Mouse (Mus musculus) G1E-ER4 (cell line): Measurements from ENCODE around the gene Ppp1r1b. TPM values are rescaled to one million over a fixed set of nuclear protein-coding genes. Genes with fewer than 3 reads are reported as not detected.

ENCODE experiments used
- GATA1 ChIP-seq: IDR thresholded peaks from one replicate; pipeline ENCODE4 v1.8.0; 2012; ENCODE audit warnings: low read length, inconsistent platforms
- polyA plus RNA-seq: library from polyadenylated mRNA; stranded (reverse); fragments of >175 nt; gene quantifications from 2 replicates; pipeline ENCODE4 v1.2.3, GENCODE M21; 2012

Gene Ppp1r1b
- polyA plus RNA-seq, 1 experiment: not detected

DNA sequence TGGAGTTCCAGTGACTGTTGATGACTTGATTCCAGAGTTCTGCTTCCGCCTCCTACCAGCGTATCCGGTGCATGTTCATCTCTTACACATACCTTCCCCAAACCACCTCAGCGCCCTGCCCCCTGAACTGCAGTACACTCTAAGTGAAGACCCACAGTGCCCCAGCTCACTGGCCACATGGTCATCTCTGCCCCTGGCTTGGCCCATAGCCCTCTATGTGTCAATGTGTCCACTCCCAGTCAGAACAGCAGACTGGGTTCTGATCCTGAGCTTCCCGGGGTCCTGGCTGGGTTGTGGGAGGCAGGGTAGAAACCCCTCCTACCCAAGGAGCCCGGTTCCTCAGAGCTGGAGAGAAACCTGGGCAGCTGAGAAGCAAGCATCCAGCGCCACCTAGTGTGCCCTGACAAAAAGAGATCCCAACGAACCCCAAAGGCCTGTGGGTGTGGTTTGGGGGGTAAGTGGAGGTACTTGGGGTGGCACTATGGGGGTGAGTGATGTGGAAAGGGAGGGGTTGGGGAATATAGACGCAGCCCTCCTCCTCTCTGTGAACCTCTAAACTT lies 41.1 kb downstream of the Ppp1r1b start:
- no peak for TF ChIP-seq GATA1

DNA sequence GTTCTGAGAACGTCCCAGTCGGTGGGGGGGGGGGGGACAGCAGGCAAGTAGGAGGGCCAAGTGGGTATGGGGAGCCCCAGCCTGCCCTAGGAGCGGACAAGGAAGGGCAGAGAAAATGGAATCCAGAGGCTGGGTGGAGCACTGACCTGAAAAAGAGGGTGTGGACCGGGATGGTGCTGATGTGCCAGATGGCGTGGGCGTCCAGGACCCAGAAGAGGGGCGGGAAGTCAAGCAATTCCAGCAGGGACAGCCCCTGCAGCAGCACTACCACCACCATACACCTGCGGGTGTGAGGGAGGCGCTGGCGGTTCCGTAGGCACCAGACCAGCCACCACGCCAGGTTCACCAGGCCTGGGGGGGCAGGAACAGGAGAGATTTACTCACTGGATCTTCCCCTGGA lies 41.9 kb downstream of the Ppp1r1b start:
- no peak for TF ChIP-seq GATA1

DNA sequence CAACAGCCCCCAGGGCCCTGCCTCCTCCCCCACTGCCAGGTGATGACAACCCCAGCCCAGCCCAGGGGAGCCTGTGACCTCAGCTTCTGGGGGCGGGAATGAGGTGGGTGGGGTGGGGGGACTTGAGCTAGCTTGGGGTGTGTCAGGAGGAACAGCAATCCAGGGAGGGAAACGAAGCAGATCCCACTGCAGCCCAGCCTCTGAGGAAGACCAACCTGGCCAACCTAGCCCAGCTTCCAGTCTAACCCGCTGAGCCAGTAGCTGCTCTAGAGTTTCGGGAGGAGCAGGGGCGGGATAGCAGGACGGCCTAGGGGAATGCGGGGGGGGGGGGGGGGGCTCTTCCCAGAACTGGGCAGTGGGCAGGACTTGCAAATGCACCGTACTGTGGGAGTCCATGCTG lies 43.8 kb downstream of the Ppp1r1b start:
- no peak for TF ChIP-seq GATA1

DNA sequence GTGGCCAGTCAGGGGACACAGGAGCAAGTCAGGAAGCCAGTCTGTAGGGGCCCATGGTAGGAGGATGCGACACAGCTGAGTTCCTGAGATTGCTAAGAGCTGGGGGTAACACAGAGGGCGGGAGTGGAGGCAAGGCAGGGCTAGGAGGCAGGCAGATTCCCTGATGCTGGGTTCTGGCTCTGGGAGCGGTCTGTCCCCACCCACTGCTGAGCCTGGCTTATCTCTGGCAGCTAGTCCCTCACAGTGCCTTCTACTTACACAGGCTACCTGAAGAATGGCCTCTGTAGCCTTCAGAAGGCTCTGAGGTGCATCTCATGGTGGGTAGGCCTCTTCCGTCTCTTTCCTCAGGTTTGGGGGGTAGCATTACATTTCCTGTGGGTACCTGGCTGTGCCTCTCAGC lies 44.4 kb downstream of the Ppp1r1b start:
- no peak for TF ChIP-seq GATA1

DNA sequence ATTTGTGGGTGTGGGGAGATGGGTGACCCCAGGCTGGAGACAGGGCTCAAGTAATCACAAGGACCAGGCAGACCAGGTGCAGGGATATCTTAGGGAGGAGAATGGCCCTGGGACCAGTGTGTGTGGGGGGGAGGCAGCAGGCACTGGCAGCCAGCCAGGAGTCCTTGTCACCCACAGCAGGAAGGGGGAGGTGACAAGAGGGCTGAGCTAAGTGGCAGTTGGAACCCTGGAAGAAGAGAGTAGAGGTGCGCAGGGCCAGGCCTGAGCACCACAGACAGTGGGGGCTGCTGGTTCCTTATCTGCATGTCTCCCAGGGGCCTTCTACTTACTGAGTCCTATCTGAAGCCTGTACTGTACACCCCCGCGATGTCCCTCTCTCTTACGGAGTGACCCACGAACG lies 45.1 kb downstream of the Ppp1r1b start:
- no peak for TF ChIP-seq GATA1

DNA sequence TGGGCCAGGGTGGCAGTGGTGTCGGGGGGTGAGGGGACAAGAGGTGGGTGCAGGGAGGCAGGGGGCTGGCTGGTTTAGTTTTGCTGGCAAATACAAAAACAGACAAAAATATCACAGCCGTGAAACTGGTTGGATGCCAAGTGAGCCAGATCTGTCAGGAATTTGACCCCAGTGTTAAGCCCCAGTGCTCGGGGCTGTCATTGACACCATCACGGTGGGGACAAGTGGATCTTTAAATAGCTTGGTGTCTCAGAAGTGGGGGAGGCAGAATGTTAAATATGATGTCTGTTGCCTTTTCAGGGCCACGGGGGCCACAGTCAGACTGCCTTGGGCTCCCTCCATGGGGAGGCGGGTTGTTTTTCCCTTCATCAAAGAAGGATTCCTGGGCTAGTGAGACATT lies 46.1 kb downstream of the Ppp1r1b start:
- TF ChIP-seq GATA1: no peak

DNA sequence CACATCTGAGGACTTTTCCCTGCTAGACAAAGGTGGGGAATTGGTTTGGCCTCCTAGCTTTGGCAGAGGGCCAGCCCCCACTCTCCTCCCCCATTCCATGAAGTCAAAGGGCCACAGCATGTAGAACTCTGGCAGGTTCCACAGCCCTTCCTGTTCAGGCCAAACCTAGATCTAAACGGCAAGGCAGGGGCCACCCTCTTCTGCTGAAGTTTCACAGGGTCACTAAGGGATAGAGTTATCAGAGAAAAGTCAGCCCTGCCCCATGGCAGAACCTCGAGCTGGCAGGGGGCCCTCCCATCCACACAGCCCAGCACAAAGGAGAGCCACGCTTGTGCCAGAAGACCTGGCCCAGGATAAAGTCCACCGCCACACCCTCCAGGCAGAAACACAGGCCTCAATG lies 46.8 kb downstream of the Ppp1r1b start:
- TF ChIP-seq GATA1: no peak

DNA sequence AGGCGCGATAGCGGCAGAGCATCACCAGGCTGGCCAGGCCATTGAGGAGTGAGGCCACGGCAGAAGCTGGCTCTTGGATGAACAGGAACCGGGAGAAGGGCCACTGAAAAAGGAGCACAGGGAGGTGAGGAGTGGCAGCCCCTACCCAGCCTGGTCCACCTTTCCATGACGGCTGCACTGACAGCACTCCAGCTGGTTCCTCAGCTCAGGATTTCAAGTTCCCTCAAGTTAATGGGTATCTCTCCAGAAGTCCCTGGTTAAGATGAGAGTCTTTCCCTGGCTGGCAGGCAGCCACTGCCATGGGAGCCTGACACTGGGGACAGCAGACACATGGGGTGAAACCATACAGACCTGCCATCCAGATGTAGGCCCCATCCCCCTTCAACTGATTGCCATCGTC lies 49.7 kb downstream of the Ppp1r1b start:
- TF ChIP-seq GATA1: no peak

DNA sequence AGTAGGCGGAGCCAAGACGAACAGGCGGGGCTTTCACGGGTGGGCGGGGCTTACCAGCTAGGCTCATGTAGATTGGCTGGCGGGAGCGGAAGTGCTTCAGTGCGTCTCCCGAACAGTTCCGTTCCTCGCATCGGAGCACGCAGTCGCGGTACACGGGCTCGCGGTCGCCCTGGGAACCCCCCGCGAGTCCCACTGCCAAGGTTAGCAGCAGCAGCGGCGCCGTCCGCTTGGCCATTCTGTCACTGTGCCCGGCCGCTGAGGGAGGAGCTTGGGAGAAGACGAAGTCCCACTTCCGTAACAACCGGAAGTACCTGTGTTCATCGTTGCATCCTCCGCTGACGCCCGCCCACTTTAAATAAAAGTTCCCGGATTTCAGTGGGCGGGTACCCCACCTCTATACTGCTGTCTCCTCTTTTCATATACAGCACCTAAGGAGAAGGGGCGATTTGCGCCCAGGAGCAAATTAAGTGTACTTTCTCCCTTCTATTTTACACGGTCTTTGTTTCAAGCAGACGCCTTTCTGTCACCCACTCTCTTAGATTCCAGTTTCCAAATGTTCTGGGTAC lies 52.0 kb downstream of the Ppp1r1b start, which contains the start of gene Pgap3:
Pgap3 (minus strand) TSS at position 330 of the 566 bp plus-strand sequence.
- no peak for TF ChIP-seq GATA1

DNA sequence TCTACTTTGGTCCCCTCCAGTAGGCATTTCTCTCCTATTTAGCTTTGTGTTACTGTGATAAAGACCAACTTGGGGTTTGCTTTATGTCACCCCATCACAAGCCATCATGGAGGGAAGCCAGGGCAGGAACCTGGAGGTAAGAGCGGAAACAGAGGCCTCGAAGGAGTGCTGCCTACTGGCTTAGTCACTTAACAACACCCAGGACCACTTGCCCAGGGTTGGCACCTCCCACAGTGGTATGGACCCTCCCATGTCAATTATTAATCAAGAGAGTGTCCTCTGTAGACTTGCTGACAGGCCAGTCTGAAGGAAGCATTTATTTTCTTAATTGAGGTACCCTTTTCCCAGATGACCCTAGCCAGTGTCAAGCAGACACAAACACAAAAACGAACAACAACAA lies 52.6 kb downstream of the Ppp1r1b start:
- TF ChIP-seq GATA1: no peak

DNA sequence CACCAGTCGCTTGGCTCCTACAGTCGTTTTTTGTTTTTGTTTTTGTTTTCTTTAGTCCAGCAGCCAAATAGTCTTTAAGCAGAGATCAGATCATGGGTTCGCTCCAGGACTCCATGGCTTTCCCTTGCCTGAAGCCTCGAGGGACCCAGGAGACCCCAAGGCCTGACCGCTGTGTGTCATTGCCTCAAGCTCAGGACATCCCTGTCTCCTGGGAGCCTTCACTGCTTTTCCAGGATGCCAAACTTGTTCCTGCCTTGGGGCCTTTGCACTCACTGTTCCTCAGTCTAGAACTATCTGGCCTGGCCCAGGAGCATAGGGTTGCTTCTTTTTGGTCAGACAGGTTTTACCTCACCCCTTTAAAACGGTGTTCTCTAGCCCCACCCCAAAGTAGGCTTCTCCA lies 58.4 kb downstream of the Ppp1r1b start:
- TF ChIP-seq GATA1: no peak

Other genes with a start within 250 kb of the Ppp1r1b start
- gene Fbxl20, start 198.0 kb upstream of the Ppp1r1b start, polyA plus RNA-seq: 9.4 TPM in 2 replicates
- 16.1 and 21.1 TPM in 2 replicates for gene Med1, start 155.1 kb upstream of the Ppp1r1b start, polyA plus RNA-seq
- 17.0 and 19.2 TPM in 2 replicates for gene Cdk12, start 145.3 kb upstream of the Ppp1r1b start, polyA plus RNA-seq
- gene Neurod2, start 18.8 kb upstream of the Ppp1r1b start, polyA plus RNA-seq: not detected in 2 replicates
- gene Stard3, start 10.0 kb downstream of the Ppp1r1b start, polyA plus RNA-seq: 25.4 and 31.5 TPM in 2 replicates
- gene Tcap, start 35.4 kb downstream of the Ppp1r1b start, polyA plus RNA-seq: not detected in 2 replicates
- not detected in 2 replicates for gene Pnmt, start 38.0 kb downstream of the Ppp1r1b start, polyA plus RNA-seq
- 11.3 and 13.7 TPM in 2 replicates for gene Pgap3, start 52.1 kb downstream of the Ppp1r1b start, polyA plus RNA-seq
- gene Erbb2, start 64.1 kb downstream of the Ppp1r1b start, polyA plus RNA-seq: not detected in 2 replicates
- gene Mien1, start 90.6 kb downstream of the Ppp1r1b start, polyA plus RNA-seq: 35.2 and 51.4 TPM in 2 replicates
- gene Grb7, start 98.0 kb downstream of the Ppp1r1b start, polyA plus RNA-seq: not detected in 2 replicates
- gene Ikzf3, start 197.6 kb downstream of the Ppp1r1b start, polyA plus RNA-seq: not detected in 2 replicates
- 0.35 and 0.39 TPM in 2 replicates for gene Zpbp2, start 202.7 kb downstream of the Ppp1r1b start, polyA plus RNA-seq
- 38.2 and 44.7 TPM in 2 replicates for gene Ormdl3, start 239.0 kb downstream of the Ppp1r1b start, polyA plus RNA-seq
- not detected in 2 replicates for gene Lrrc3c, start 249.9 kb downstream of the Ppp1r1b start, polyA plus RNA-seq